Mouse (Mus musculus) hindbrain, embryonic 16.5 days (tissue): ENCODE data around the gene Itga1. TPM values are rescaled to one million over a fixed set of nuclear protein-coding genes. Genes with fewer than 3 reads are reported as not detected.

Source experiments
- ATAC-seq: fragments of 200-750 bp; cut with Nextera tagmentation; 2 replicates; pipeline ENCODE4 v1.8.0; 2017; ENCODE audit warnings: moderate TSS enrichment, moderate library complexity
- H3K27ac ChIP-seq: fragments of 300-500 bp; sonication (generic); 2 replicates; pipeline ENCODE4 v1.5.1; 2014; ENCODE audit warnings: low read depth, mild to moderate bottlenecking, control low read depth, low read length, moderate library complexity
- H3K27me3 ChIP-seq: fragments of 300-500 bp; sonication (generic); replicated peaks from 2 replicates; pipeline ENCODE4 v1.6.1; 2014; ENCODE audit warnings: low read length; ENCODE audit not compliant: control insufficient read depth, insufficient read depth
- H3K36me3 ChIP-seq: fragments of 300-500 bp; sonication (generic); 2 replicates; pipeline ENCODE4 v1.6.1; 2014; ENCODE audit warnings: mild to moderate bottlenecking, low read length, moderate library complexity, mixed read lengths; ENCODE audit not compliant: control insufficient read depth, insufficient read depth
- H3K4me1 ChIP-seq: fragments of 300-500 bp; sonication (generic); 2 replicates; pipeline ENCODE4 v1.6.1; 2014; ENCODE audit warnings: low read depth, low read length; ENCODE audit not compliant: control insufficient read depth, insufficient read depth
- H3K4me2 ChIP-seq: fragments of 300-500 bp; sonication (generic); 2 replicates; pipeline ENCODE4 v1.6.1; 2014; ENCODE audit warnings: mild to moderate bottlenecking, low read length, control low read depth, moderate library complexity
- H3K4me3 ChIP-seq: fragments of 300-500 bp; sonication (generic); 2 replicates; pipeline ENCODE4 v1.5.1; 2014; ENCODE audit warnings: mild to moderate bottlenecking, low read length, control low read depth, moderate library complexity
- H3K9ac ChIP-seq: fragments of 300-500 bp; sonication (generic); 2 replicates; pipeline ENCODE4 v1.6.1; 2014; ENCODE audit warnings: low read depth, mild to moderate bottlenecking, control low read depth, low read length, moderate library complexity
- H3K9me3 ChIP-seq: fragments of 300-500 bp; sonication (generic); 2 replicates; pipeline ENCODE4 v1.6.1; 2014; ENCODE audit warnings: mild to moderate bottlenecking, low read length, moderate library complexity; ENCODE audit not compliant: control insufficient read depth
- WGBS: fragments of 180-500 bp; shearing (Covaris S2); extraction: QIAGEN DNeasy Blood & Tissue Kit; methylation state at CpG from one replicate; pipeline ENCODE4 v1.1.7; 2014; 5-methylcytosine and 5-hydroxymethylcytosine counted together
- polyA plus RNA-seq: library from polyadenylated mRNA; unstranded; fragments of >200 nt; fragmentation: Nextera tagmentation; extraction: Ambion mirVana; gene quantifications from 2 replicates; pipeline ENCODE4 v1.2.1, GENCODE M21; 2015

Itga1 gene
- polyA plus RNA-seq, 1 experiment from 2014 or later: 6.2 TPM

DNA sequence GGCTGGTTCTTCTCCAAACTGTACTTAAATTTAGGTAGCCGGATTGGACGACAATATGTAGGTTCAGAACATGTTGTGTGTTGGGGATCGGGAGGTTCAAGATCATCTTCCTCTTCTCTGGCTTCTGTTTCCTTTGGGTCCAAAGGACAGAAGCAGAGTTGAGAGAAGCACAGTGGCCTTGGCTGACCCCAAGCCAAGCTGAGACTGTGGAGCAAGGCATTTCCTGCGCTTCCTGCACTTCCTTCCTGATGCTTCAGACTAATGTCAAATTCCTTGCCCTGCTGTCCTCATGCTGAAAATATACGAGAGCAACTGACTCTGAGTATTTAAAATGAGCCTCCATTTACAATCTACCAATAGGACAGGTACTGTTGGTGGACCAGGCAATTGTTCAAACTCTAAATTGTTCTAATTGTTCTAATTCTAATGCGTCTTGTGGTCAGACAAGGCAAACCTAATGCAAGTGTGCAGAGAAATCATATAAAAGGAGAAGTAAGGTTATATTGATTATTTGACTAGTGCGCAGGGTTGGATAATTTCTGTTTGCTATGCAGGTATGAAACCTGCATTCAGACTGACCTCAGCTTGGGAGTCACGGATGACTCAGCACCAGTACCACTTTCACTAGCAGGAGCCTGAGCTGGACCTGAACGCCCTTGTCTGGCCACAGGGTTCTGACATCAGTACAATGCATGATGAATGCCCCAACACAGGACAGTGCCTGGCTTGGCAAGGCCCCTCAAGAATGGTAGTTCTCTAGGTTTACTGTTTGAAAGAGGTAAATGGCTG, 24.2 kb downstream of the Itga1 start:
- no peaks in the 10 kb centered on the region for H3K36me3 ChIP-seq
- ATAC-seq: no peak
- WGBS: 86% methylated on average over 9 of the region's 9 CpGs
- no peak overlapping the region for H3K4me3 ChIP-seq
- H3K9me3 ChIP-seq: no peaks in the 10 kb centered on the region
- no peak overlapping the region for H3K4me2 ChIP-seq
- no peaks in the 10 kb centered on the region for H3K4me1 ChIP-seq
- H3K9ac ChIP-seq: no peak overlapping the region
- no peak overlapping the region for H3K27ac ChIP-seq
- no peaks in the 10 kb centered on the region for H3K27me3 ChIP-seq

DNA sequence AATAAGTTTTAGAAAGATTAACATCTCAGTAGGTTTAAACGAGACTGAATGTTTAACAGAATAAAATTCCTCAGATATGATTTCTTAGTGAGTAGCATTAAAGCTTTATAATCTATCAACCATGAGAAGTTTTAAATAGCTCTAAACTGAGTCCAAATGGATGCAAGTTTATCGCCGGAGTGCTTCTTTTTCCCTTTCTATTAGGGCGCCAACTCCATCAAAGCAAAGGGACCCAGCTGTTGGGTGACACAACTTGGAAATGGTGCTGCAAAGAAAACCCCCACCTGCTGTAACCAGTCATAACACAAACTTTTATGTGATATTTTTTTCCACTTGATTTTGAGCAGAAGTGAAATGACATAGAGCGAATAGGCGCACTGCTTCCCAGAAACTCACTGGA, 29.4 kb downstream of the Itga1 start:
- ATAC-seq: no peak
- H3K9ac ChIP-seq: no peak overlapping the region
- H3K27ac ChIP-seq: no peak overlapping the region
- no peaks in the 10 kb centered on the region for H3K36me3 ChIP-seq
- H3K27me3 ChIP-seq: no peaks in the 10 kb centered on the region
- no peaks in the 10 kb centered on the region for H3K4me1 ChIP-seq
- WGBS: 94% methylated on average over 6 of the region's 6 CpGs
- H3K4me2 ChIP-seq: no peak overlapping the region
- no peak overlapping the region for H3K4me3 ChIP-seq
- no peaks in the 10 kb centered on the region for H3K9me3 ChIP-seq

DNA sequence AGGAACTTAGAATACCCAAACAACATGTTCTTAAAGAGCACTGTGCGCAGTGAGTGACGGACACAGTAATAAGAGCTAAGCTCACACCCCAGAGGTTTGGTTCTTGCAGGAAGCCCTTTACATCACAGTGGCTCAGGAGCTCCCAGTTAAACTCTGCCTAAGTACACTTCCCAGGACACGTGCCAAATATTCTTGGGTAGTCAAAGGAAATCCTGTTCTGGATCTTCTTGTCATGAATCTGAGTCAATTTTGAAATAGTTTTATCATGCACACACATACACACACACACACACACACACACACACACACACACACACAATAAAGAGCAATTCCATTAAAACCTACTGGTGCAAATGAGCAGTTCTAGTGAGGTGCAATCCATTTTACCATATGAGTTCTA, 30.3 kb downstream of the Itga1 start:
- WGBS: 91% methylated on average over 3 of the region's 3 CpGs
- no peak overlapping the region for H3K27ac ChIP-seq
- H3K4me3 ChIP-seq: no peak overlapping the region
- no peaks in the 10 kb centered on the region for H3K9me3 ChIP-seq
- ATAC-seq: no peak
- no peak overlapping the region for H3K9ac ChIP-seq
- H3K36me3 ChIP-seq: no peaks in the 10 kb centered on the region
- H3K4me1 ChIP-seq: no peaks in the 10 kb centered on the region
- no peaks in the 10 kb centered on the region for H3K27me3 ChIP-seq
- no peak overlapping the region for H3K4me2 ChIP-seq

DNA sequence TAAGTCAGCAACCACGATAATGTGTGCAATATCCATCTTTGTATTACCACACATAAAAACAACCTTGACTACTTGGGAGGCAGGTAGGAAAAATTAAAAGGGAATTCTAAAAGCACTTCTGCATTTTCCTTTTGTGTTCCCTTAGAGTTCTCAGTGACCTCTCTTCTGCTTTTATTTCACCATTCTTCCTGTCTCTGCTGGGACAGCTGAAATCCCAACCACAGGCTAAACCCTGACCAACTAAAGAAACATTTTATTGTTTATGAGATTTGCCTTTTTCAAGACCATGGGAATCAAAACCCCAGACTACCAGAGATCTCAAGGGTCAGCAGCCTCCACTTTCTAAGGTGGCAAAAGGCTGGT, 33.8 kb downstream of the Itga1 start:
- Histone ChIP-seq H3K27me3 (no peaks in the 10 kb centered on the region), H3K4me1 (no peaks in the 10 kb centered on the region), H3K27ac (no peak overlapping the region), H3K36me3 (no peaks in the 10 kb centered on the region), H3K9me3 (no peaks in the 10 kb centered on the region), H3K4me3 (no peak overlapping the region), H3K4me2 (no peak overlapping the region), H3K9ac (no peak overlapping the region)
- 97% methylated on average over 1 of the region's 1 CpGs for WGBS
- no peak for ATAC-seq

DNA sequence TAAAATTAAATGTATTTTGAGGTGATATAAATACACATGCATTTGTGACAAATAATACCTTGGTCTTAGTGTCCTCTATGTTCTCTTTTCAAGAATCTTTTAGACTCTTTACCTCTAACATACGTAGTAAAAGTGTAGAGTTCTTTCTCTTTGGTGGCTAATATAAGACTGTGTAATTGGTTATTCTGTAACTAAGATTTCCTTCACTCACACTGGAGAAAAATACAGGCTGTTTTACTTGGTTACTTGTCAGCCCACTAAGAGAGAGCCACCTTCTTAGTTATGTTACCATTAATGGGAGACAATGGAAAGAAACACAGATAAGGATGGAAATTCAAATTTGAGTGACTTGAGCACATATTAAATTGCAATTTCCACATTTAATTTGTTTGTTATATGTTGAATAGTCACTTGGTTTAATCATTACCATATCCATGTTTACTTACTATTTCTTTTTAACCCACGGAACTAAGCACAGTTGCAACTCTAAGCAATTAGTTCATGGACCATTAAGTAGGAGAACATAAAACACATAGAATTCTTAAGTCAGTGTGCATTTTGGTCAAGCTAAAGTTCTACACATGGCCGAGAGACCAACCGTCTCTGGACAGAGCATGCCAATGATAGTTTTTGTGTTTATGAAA, 34.3 kb downstream of the Itga1 start:
- no peaks in the 10 kb centered on the region for H3K9me3 ChIP-seq
- WGBS: 80% methylated on average over 4 of the region's 4 CpGs
- no peak overlapping the region for H3K27ac ChIP-seq
- no peaks in the 10 kb centered on the region for H3K27me3 ChIP-seq
- H3K9ac ChIP-seq: no peak overlapping the region
- no peaks in the 10 kb centered on the region for H3K36me3 ChIP-seq
- no peaks in the 10 kb centered on the region for H3K4me1 ChIP-seq
- no peak overlapping the region for H3K4me3 ChIP-seq
- no peak overlapping the region for H3K4me2 ChIP-seq
- no peak for ATAC-seq

DNA sequence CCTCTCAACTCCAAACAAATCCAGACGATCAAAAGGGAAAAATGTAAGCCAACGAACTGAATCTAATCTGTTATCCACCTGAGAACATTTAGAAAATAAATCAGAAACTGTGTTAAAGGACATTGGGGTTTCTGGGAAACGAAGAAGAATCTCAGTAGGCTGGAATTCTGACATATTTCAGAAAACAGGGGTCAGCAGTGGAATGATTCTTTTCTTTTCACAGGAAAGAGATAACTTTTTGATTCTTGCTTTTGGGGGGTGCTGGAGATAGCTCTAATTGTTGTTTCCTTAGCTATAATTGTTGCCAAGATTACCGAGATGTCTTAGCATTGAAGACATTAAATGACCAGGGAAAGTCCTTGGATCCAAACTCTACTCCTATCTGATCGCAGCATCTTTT, 44.2 kb downstream of the Itga1 start:
- no peaks in the 10 kb centered on the region for H3K9me3 ChIP-seq
- H3K36me3 ChIP-seq: no peaks in the 10 kb centered on the region
- WGBS: 86% methylated on average over 5 of the region's 5 CpGs
- no peak overlapping the region for H3K4me3 ChIP-seq
- H3K27me3 ChIP-seq: no peaks in the 10 kb centered on the region
- no peak overlapping the region for H3K4me2 ChIP-seq
- no peak overlapping the region for H3K9ac ChIP-seq
- no peak for ATAC-seq
- H3K4me1 ChIP-seq: no peaks in the 10 kb centered on the region
- H3K27ac ChIP-seq: no peak overlapping the region

DNA sequence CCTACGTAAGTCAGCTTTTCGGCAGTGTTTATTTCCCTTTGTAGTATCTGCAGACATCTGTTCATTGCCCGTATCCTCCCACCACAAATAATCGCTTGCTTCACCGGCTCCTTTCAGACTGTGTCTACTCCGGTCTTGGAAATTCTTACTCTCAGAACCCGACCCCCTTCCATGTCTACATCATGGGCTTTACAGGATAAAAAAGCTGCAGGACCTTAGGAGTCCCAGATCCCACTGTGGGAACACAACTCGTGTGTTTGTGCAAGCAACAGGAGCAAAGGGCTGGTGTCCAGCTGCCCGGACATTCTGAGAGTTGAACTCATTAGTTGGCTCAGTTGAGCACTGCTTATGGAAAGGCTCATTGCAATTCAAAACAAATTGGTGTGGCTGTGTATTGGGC, 47.0 kb downstream of the Itga1 start:
- Histone ChIP-seq H3K4me3 (no peak overlapping the region), H3K4me1 (no peaks in the 10 kb centered on the region), H3K27ac (no peak overlapping the region), H3K36me3 (no peaks in the 10 kb centered on the region), H3K4me2 (peak overlapping the region; percentile 18; the same call in 1 of the 2 replicates), H3K9ac (no peak overlapping the region), H3K27me3 (no peaks in the 10 kb centered on the region), H3K9me3 (no peaks in the 10 kb centered on the region)
- 14% methylated on average over 9 of the region's 9 CpGs for whole genome bisulfite sequencing
- no peak for ATAC-seq

DNA sequence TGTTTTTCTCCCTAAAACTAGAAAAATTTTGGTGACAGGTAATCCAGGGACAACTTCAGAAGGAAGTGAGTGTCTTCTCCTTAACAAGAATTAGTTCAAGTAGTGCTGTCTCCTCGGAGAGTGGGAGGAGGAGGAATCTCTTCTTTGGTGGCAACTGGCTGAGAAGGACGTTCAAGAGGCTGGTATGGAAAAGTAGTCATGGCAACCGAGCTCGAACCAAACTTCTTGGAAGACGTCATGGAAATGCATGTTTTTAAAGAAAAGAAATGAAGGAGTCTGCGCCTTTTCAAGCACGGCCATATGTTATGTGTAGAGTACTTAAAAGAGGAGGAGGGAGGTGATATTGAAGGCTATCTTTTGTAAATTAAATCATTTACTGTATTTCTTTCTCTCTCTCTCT, 49.2 kb downstream of the Itga1 start:
- Histone ChIP-seq H3K36me3 (no peaks in the 10 kb centered on the region), H3K27me3 (no peaks in the 10 kb centered on the region), H3K9me3 (no peaks in the 10 kb centered on the region), H3K4me3 (no peak overlapping the region), H3K4me2 (no peak overlapping the region), H3K27ac (no peak overlapping the region), H3K4me1 (no peaks in the 10 kb centered on the region), H3K9ac (no peak overlapping the region)
- 55% methylated on average over 7 of the region's 7 CpGs for WGBS
- no peak for ATAC-seq

DNA sequence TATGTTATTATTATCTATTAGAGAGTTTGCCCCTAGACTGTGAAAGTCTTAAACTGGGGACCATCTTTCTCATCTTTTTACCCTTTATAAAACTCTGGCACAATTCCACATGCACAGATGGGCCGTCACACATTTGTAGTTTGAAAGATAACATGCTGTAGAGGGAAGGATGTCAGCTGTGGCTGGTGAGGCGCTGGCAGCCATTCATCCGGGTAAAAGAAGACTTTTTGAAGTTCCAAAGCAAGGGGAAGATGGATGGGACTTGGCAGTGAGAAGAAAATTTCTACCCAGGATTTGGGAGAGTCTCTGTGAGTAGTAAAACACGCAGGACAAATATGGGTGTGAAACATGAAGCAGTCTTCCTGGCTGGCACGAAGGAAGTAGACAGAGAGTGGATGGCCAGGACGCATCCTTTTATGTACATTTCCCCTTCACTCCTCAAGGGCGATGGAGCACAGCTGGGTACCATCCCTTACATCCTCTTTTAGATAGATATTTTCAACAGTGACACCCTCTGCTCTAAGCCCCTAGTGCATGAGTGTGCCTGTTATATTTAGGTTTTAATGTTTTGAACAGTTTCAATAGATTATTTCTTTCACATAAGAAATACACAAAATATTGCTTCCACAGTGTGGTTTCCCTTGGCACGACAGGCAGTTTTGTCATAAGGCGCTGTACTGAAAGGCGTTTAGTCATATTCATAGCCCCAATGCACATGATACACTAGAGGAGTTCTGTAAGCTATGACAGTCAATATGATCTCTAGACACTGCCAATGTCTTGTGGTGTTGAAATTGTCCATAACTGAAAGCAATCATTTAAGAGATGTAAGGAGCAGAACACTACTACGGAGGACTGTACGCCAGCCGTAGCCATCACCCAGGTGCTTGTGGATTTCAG, 50.9 kb downstream of the Itga1 start:
- peak; percentile 80 for ATAC-seq
- Histone ChIP-seq H3K4me3 (no peak overlapping the region), H3K27ac (no peak overlapping the region), H3K36me3 (no peaks in the 10 kb centered on the region), H3K4me2 (no peak overlapping the region), H3K27me3 (no peaks in the 10 kb centered on the region), H3K4me1 (no peaks in the 10 kb centered on the region), H3K9ac (no peak overlapping the region), H3K9me3 (no peaks in the 10 kb centered on the region)
- 70% methylated on average over 13 of the region's 13 CpGs for WGBS
